Mouse (Mus musculus) limb, embryonic 10.5 days (tissue): ENCODE data around the gene Ltbp2. TPM values are rescaled to one million over a fixed set of nuclear protein-coding genes. Genes with fewer than 3 reads are reported as not detected.

ENCODE experiments used
- DNase-seq: peaks from one replicate; pipeline ENCODE4 v3.0.0-alpha.2; 2017; ENCODE audit warnings: low spot score
- H3K27ac ChIP-seq: fragments of 300-500 bp; sonication (generic); 2 replicates; pipeline ENCODE4 v1.5.1; 2016; ENCODE audit warnings: mild to moderate bottlenecking
- H3K27me3 ChIP-seq: fragments of 300-500 bp; sonication (generic); 2 replicates; pipeline ENCODE4 v1.6.1; 2016; ENCODE audit warnings: low read depth, mild to moderate bottlenecking; ENCODE audit not compliant: poor library complexity, severe bottlenecking
- H3K36me3 ChIP-seq: fragments of 300-500 bp; sonication (generic); 2 replicates; pipeline ENCODE4 v1.6.1; 2016; ENCODE audit warnings: mild to moderate bottlenecking, moderate library complexity
- H3K4me1 ChIP-seq: fragments of 300-500 bp; sonication (generic); 2 replicates; pipeline ENCODE4 v1.6.1; 2016
- H3K4me3 ChIP-seq: fragments of 300-500 bp; sonication (generic); 2 replicates; pipeline ENCODE4 v1.5.1; 2016; ENCODE audit warnings: mild to moderate bottlenecking, moderate library complexity
- H3K9me3 ChIP-seq: fragments of 300-500 bp; sonication (generic); replicated peaks from 2 replicates; pipeline ENCODE4 v1.6.1; 2016; ENCODE audit warnings: mild to moderate bottlenecking
- WGBS: fragments of 180-500 bp; shearing (Covaris S2); methylation state at CpG from one replicate; pipeline ENCODE4 v1.1.7; 2016; 5-methylcytosine and 5-hydroxymethylcytosine counted together
- polyA plus RNA-seq: library from polyadenylated mRNA; unstranded; fragments of >200 nt; fragmentation: Nextera tagmentation; extraction: Ambion mirVana; gene quantifications from 2 replicates; pipeline ENCODE4 v1.2.1, GENCODE M21; 2016

Ltbp2 gene
- polyA plus RNA-seq, 1 experiment from 2014 or later: 0.03 TPM

GRCm38 (mm10) chr12:84827384-84827933 lies 48.9 kb downstream of the Ltbp2 start:
- Histone ChIP-seq H3K4me1 (peaks cover 6% of the 10 kb centered on the region; the same call in 1 of the 2 replicates), H3K9me3 (no peaks in the 10 kb centered on the region), H3K27ac (no peak overlapping the region), H3K27me3 (peaks cover 22% of the 10 kb centered on the region; the same call in 1 of the 2 replicates), H3K4me3 (no peak overlapping the region), H3K36me3 (no peaks in the 10 kb centered on the region)
- 66% methylated on average over 8 of the region's 8 CpGs for WGBS
- no peak for DNase-seq

- Histone ChIP-seq H3K9me3 (no peaks in the 10 kb centered on the region), H3K27me3 (peaks cover 19% of the 10 kb centered on the region; the same call in 1 of the 2 replicates), H3K36me3 (no peaks in the 10 kb centered on the region), H3K27ac (no peak overlapping the region), H3K4me3 (no peak overlapping the region), H3K4me1 (peaks cover 2% of the 10 kb centered on the region; the same call in 1 of the 2 replicates)
- DNase-seq: no peak
- WGBS: 82% methylated on average over 5 of the region's 5 CpGs
Observed at GRCm38 (mm10) chr12:84824203-84824602, 52.1 kb downstream of the Ltbp2 start.

- Histone ChIP-seq H3K4me1 (no peaks in the 10 kb centered on the region; the same call in 1 of the 2 replicates), H3K9me3 (no peaks in the 10 kb centered on the region), H3K4me3 (no peak overlapping the region), H3K36me3 (no peaks in the 10 kb centered on the region), H3K27ac (no peak overlapping the region), H3K27me3 (peaks cover 14% of the 10 kb centered on the region; the same call in 1 of the 2 replicates)
- no peak for DNase-seq
- WGBS: 83% methylated on average over 7 of the region's 7 CpGs
Observed at GRCm38 (mm10) chr12:84823601-84824000, 52.7 kb downstream of the Ltbp2 start.

- DNase-seq: no peak
- no peak overlapping the region for H3K4me3 ChIP-seq
- H3K36me3 ChIP-seq: no peaks in the 10 kb centered on the region
- no peaks in the 10 kb centered on the region for H3K9me3 ChIP-seq
- H3K27ac ChIP-seq: no peak overlapping the region
- WGBS: 88% methylated on average over 13 of the region's 13 CpGs
- no peaks in the 10 kb centered on the region for H3K4me1 ChIP-seq
- H3K27me3 ChIP-seq: 0 out of 2 replicates have a peak, but pooled peaks cover 5% of the 10 kb centered on the region
Observed at GRCm38 (mm10) chr12:84819236-84820168, 56.8 kb downstream of the Ltbp2 start.

- H3K27ac ChIP-seq: no peak overlapping the region
- 0 out of 2 replicates have a peak, but pooled peaks cover 5% of the 10 kb centered on the region for H3K27me3 ChIP-seq
- WGBS: 64% methylated on average over 4 of the region's 4 CpGs
- no peak overlapping the region for H3K4me3 ChIP-seq
- H3K36me3 ChIP-seq: no peaks in the 10 kb centered on the region
- H3K9me3 ChIP-seq: no peaks in the 10 kb centered on the region
- no peaks in the 10 kb centered on the region for H3K4me1 ChIP-seq
- no peak for DNase-seq
Observed at GRCm38 (mm10) chr12:84818496-84818895, 57.8 kb downstream of the Ltbp2 start.

GRCm38 (mm10) chr12:84814663-84815325 lies 61.5 kb downstream of the Ltbp2 start:
- no peak for DNase-seq
- Histone ChIP-seq H3K27me3 (no peaks in the 10 kb centered on the region), H3K27ac (no peak overlapping the region), H3K36me3 (no peaks in the 10 kb centered on the region), H3K4me3 (no peak overlapping the region), H3K4me1 (no peaks in the 10 kb centered on the region; the same call in 1 of the 2 replicates), H3K9me3 (no peaks in the 10 kb centered on the region)
- 79% methylated on average over 3 of the region's 3 CpGs for WGBS

GRCm38 (mm10) chr12:84813773-84814172 lies 62.6 kb downstream of the Ltbp2 start:
- H3K27me3 ChIP-seq: no peaks in the 10 kb centered on the region
- H3K4me3 ChIP-seq: no peak overlapping the region
- H3K4me1 ChIP-seq: no peaks in the 10 kb centered on the region; the same call in 1 of the 2 replicates
- H3K27ac ChIP-seq: no peak overlapping the region
- DNase-seq: no peak
- H3K9me3 ChIP-seq: no peaks in the 10 kb centered on the region
- WGBS: 41% methylated on average over 7 of the region's 7 CpGs
- no peaks in the 10 kb centered on the region for H3K36me3 ChIP-seq

GRCm38 (mm10) chr12:84812004-84812403 lies 64.3 kb downstream of the Ltbp2 start:
- no peaks in the 10 kb centered on the region for H3K9me3 ChIP-seq
- H3K36me3 ChIP-seq: no peaks in the 10 kb centered on the region
- no peaks in the 10 kb centered on the region for H3K27me3 ChIP-seq
- DNase-seq: no peak
- H3K27ac ChIP-seq: no peak overlapping the region
- no peak overlapping the region for H3K4me3 ChIP-seq
- peaks cover 6% of the 10 kb centered on the region for H3K4me1 ChIP-seq
- WGBS: 64% methylated on average over 3 of the region's 3 CpGs

- peaks cover 11% of the 10 kb centered on the region for H3K4me1 ChIP-seq
- no peak overlapping the region for H3K27ac ChIP-seq
- H3K4me3 ChIP-seq: no peak overlapping the region
- H3K36me3 ChIP-seq: no peaks in the 10 kb centered on the region
- 72% methylated on average over 4 of the region's 4 CpGs for WGBS
- DNase-seq: no peak
- no peaks in the 10 kb centered on the region for H3K27me3 ChIP-seq
- no peaks in the 10 kb centered on the region for H3K9me3 ChIP-seq
Observed at GRCm38 (mm10) chr12:84811510-84811909, 64.8 kb downstream of the Ltbp2 start.

GRCm38 (mm10) chr12:84810810-84811209 lies 65.5 kb downstream of the Ltbp2 start:
- no peak for DNase-seq
- no peaks in the 10 kb centered on the region for H3K9me3 ChIP-seq
- 71% methylated on average over 1 of the region's 1 CpGs for WGBS

GRCm38 (mm10) chr12:84809033-84809432 lies 67.3 kb downstream of the Ltbp2 start:
- WGBS: 82% methylated on average over 6 of the region's 6 CpGs
- Histone ChIP-seq H3K36me3 (no peaks in the 10 kb centered on the region), H3K4me3 (no peak overlapping the region), H3K27me3 (no peaks in the 10 kb centered on the region), H3K9me3 (no peaks in the 10 kb centered on the region), H3K27ac (no peak overlapping the region), H3K4me1 (peaks cover 28% of the 10 kb centered on the region)
- no peak for DNase-seq

More at GRCm38 (mm10) chr12:84810810-84811209, 65.5 kb downstream of the Ltbp2 start:
- H3K36me3 ChIP-seq: no peaks in the 10 kb centered on the region
- H3K27me3 ChIP-seq: no peaks in the 10 kb centered on the region
- H3K4me3 ChIP-seq: no peak overlapping the region
- H3K27ac ChIP-seq: no peak overlapping the region
- H3K4me1 ChIP-seq: peaks cover 18% of the 10 kb centered on the region

GRCm38 (mm10) chr12:84807351-84807750 lies 69.0 kb downstream of the Ltbp2 start:
- no peaks in the 10 kb centered on the region for H3K27me3 ChIP-seq
- no peak overlapping the region for H3K4me3 ChIP-seq
- H3K36me3 ChIP-seq: no peaks in the 10 kb centered on the region
- no peak overlapping the region for H3K27ac ChIP-seq
- no peak for DNase-seq
- WGBS: 83% methylated on average over 13 of the region's 13 CpGs
- H3K9me3 ChIP-seq: no peaks in the 10 kb centered on the region
- H3K4me1 ChIP-seq: peaks cover 28% of the 10 kb centered on the region
